Mouse (Mus musculus): ENCODE measurements at regions not wholly inside any gene's neighbourhood (a gene's known extent, or its start where the extent isn't known, plus 50 kb on each side); places are given as distances from the start of the nearest gene placed in this dataset.

- no peak for ATAC-seq (ENCODE audit: low FRiP score, low read depth)
- Histone ChIP-seq H3K27me3 (replicated peaks) (no peaks in the 10 kb centered on the region), H3K4me3 (no peak overlapping the region), H3K4me1 (no peaks in the 10 kb centered on the region), H3K4me2 (replicated peaks) (no peak overlapping the region), H3K9ac (no peak overlapping the region), H3K9me3 (no peaks in the 10 kb centered on the region), H3K36me3 (no peaks in the 10 kb centered on the region), H3K27ac (no peak overlapping the region)
- WGBS = 45% methylated on average over 4 of the region's 4 CpGs
Observed at GRCm38 (mm10) chr10:100792569-100792968, 202.3 kb downstream of the 1700017N19Rik start.

- no peak overlapping the region for H3K4me2 ChIP-seq (replicated peaks)
- no peak overlapping the region for H3K4me3 ChIP-seq
- H3K9ac ChIP-seq = no peak overlapping the region
- H3K27ac ChIP-seq = no peak overlapping the region
- no peaks in the 10 kb centered on the region for H3K9me3 ChIP-seq
- no peaks in the 10 kb centered on the region for H3K36me3 ChIP-seq
- no peaks in the 10 kb centered on the region for H3K27me3 ChIP-seq (replicated peaks)
- ATAC-seq (ENCODE audit: low FRiP score, low read depth) = no peak
- WGBS = 69% methylated on average over 6 of the region's 6 CpGs
- no peaks in the 10 kb centered on the region for H3K4me1 ChIP-seq
Observed at GRCm38 (mm10) chr10:100795215-100795972, 205.1 kb downstream of the 1700017N19Rik start.

- ATAC-seq (ENCODE audit: low FRiP score, low read depth) = no peak
Observed at GRCm38 (mm10) chr10:100811639-100812038, 221.4 kb downstream of the 1700017N19Rik start.

GRCm38 (mm10) chr10:100834794-100835193, 244.5 kb downstream of the 1700017N19Rik start:
- 76% methylated on average over 4 of the region's 4 CpGs for WGBS
- Histone ChIP-seq H3K36me3 (no peaks in the 10 kb centered on the region), H3K4me3 (no peak overlapping the region), H3K4me1 (no peaks in the 10 kb centered on the region), H3K4me2 (replicated peaks) (no peak overlapping the region), H3K9me3 (no peaks in the 10 kb centered on the region), H3K27ac (no peak overlapping the region), H3K9ac (no peak overlapping the region), H3K27me3 (replicated peaks) (no peaks in the 10 kb centered on the region)
- ATAC-seq (ENCODE audit: low FRiP score, low read depth) = no peak

More at GRCm38 (mm10) chr10:100811639-100812038, 221.4 kb downstream of the 1700017N19Rik start:
- Histone ChIP-seq H3K27me3 (replicated peaks) (no peaks in the 10 kb centered on the region), H3K36me3 (no peaks in the 10 kb centered on the region), H3K27ac (no peak overlapping the region), H3K4me3 (no peak overlapping the region), H3K9me3 (no peaks in the 10 kb centered on the region), H3K4me2 (replicated peaks) (no peak overlapping the region), H3K4me1 (no peaks in the 10 kb centered on the region), H3K9ac (no peak overlapping the region)
- WGBS = 84% methylated on average over 2 of the region's 2 CpGs

GRCm38 (mm10) chr10:100853213-100853612, 262.9 kb downstream of the 1700017N19Rik start:
- no peaks in the 10 kb centered on the region for H3K27me3 ChIP-seq (replicated peaks)
- H3K4me2 ChIP-seq (replicated peaks) = no peak overlapping the region
- H3K9me3 ChIP-seq = no peaks in the 10 kb centered on the region
- H3K4me1 ChIP-seq = no peaks in the 10 kb centered on the region
- ATAC-seq (ENCODE audit: low FRiP score, low read depth) = no peak
- H3K27ac ChIP-seq = no peak overlapping the region
- H3K9ac ChIP-seq = no peak overlapping the region
- no peaks in the 10 kb centered on the region for H3K36me3 ChIP-seq
- no peak overlapping the region for H3K4me3 ChIP-seq

GRCm38 (mm10) chr10:100856509-100856908, 266.2 kb downstream of the 1700017N19Rik start:
- Histone ChIP-seq H3K9me3 (no peaks in the 10 kb centered on the region), H3K27ac (no peak overlapping the region), H3K4me2 (replicated peaks) (no peak overlapping the region), H3K4me1 (no peaks in the 10 kb centered on the region), H3K36me3 (no peaks in the 10 kb centered on the region), H3K9ac (no peak overlapping the region), H3K4me3 (no peak overlapping the region), H3K27me3 (replicated peaks) (no peaks in the 10 kb centered on the region)
- WGBS = 71% methylated on average over 3 of the region's 3 CpGs
- no peak for ATAC-seq (ENCODE audit: low FRiP score, low read depth)

- Histone ChIP-seq H3K9ac (no peak overlapping the region), H3K27me3 (replicated peaks) (no peaks in the 10 kb centered on the region), H3K4me1 (no peaks in the 10 kb centered on the region), H3K9me3 (no peaks in the 10 kb centered on the region), H3K4me3 (no peak overlapping the region), H3K27ac (no peak overlapping the region), H3K36me3 (no peaks in the 10 kb centered on the region), H3K4me2 (replicated peaks) (peak overlapping the region; percentile 12)
- 14% methylated on average over 6 of the region's 6 CpGs for WGBS
- peak; percentile 94 for ATAC-seq (ENCODE audit: low FRiP score, low read depth)
Observed at GRCm38 (mm10) chr10:100865501-100866181, 275.4 kb downstream of the 1700017N19Rik start.

- ATAC-seq (ENCODE audit: low FRiP score, low read depth) = no peak
- no peaks in the 10 kb centered on the region for H3K27me3 ChIP-seq (replicated peaks)
- H3K4me3 ChIP-seq = no peak overlapping the region
- H3K9ac ChIP-seq = no peak overlapping the region
- H3K27ac ChIP-seq = no peak overlapping the region
- no peaks in the 10 kb centered on the region for H3K36me3 ChIP-seq
- no peaks in the 10 kb centered on the region for H3K9me3 ChIP-seq
- no peaks in the 10 kb centered on the region for H3K4me1 ChIP-seq
- H3K4me2 ChIP-seq (replicated peaks) = no peak overlapping the region
- WGBS = 51% methylated on average over 3 of the region's 3 CpGs
Observed at GRCm38 (mm10) chr10:100868360-100868916, 278.2 kb downstream of the 1700017N19Rik start.

- 79% methylated on average over 2 of the region's 2 CpGs for WGBS
Observed at GRCm38 (mm10) chr10:100882584-100882983, 292.3 kb downstream of the 1700017N19Rik start.

GRCm38 (mm10) chr10:100922976-100923375, 332.7 kb downstream of the 1700017N19Rik start:
- Histone ChIP-seq H3K4me2 (replicated peaks) (no peak overlapping the region), H3K9ac (no peak overlapping the region), H3K4me3 (no peak overlapping the region), H3K9me3 (no peaks in the 10 kb centered on the region), H3K4me1 (no peaks in the 10 kb centered on the region), H3K36me3 (no peaks in the 10 kb centered on the region), H3K27me3 (replicated peaks) (no peaks in the 10 kb centered on the region), H3K27ac (no peak overlapping the region)
- WGBS = 75% methylated on average over 2 of the region's 2 CpGs
- ATAC-seq (ENCODE audit: low FRiP score, low read depth) = no peak

More at GRCm38 (mm10) chr10:100882584-100882983, 292.3 kb downstream of the 1700017N19Rik start:
- Histone ChIP-seq H3K27me3 (replicated peaks) (no peaks in the 10 kb centered on the region), H3K4me3 (no peak overlapping the region), H3K4me2 (replicated peaks) (no peak overlapping the region), H3K36me3 (no peaks in the 10 kb centered on the region), H3K27ac (no peak overlapping the region), H3K9ac (no peak overlapping the region), H3K9me3 (no peaks in the 10 kb centered on the region), H3K4me1 (no peaks in the 10 kb centered on the region)
- ATAC-seq (ENCODE audit: low FRiP score, low read depth) = 0 out of 2 replicates have a peak, but pooled peaks have one; percentile 44

GRCm38 (mm10) chr10:100927086-100927485, 336.8 kb downstream of the 1700017N19Rik start:
- no peaks in the 10 kb centered on the region for H3K9me3 ChIP-seq
- H3K36me3 ChIP-seq = no peaks in the 10 kb centered on the region
- ATAC-seq (ENCODE audit: low FRiP score, low read depth) = no peak
- H3K4me1 ChIP-seq = no peaks in the 10 kb centered on the region
- no peak overlapping the region for H3K4me3 ChIP-seq
- no peak overlapping the region for H3K9ac ChIP-seq
- H3K4me2 ChIP-seq (replicated peaks) = no peak overlapping the region
- H3K27me3 ChIP-seq (replicated peaks) = no peaks in the 10 kb centered on the region
- WGBS = 78% methylated on average over 3 of the region's 3 CpGs
- no peak overlapping the region for H3K27ac ChIP-seq

GRCm38 (mm10) chr10:100931739-100932138, 341.5 kb downstream of the 1700017N19Rik start:
- H3K4me2 ChIP-seq (replicated peaks) = no peak overlapping the region
- H3K4me1 ChIP-seq = no peaks in the 10 kb centered on the region
- H3K27me3 ChIP-seq (replicated peaks) = no peaks in the 10 kb centered on the region
- no peak overlapping the region for H3K27ac ChIP-seq
- no peaks in the 10 kb centered on the region for H3K9me3 ChIP-seq
- H3K36me3 ChIP-seq = no peaks in the 10 kb centered on the region
- no peak overlapping the region for H3K9ac ChIP-seq
- H3K4me3 ChIP-seq = no peak overlapping the region
- 82% methylated on average over 1 of the region's 1 CpGs for WGBS
- ATAC-seq (ENCODE audit: low FRiP score, low read depth) = no peak

Measured in neural tube, embryonic 12.5 days (tissue).